Mouse (Mus musculus): ENCODE results near the gene Gbgt1. TPM values are rescaled to one million over a fixed set of nuclear protein-coding genes. Genes with fewer than 3 reads are reported as not detected.
"Not testable (repeated sequence)": the region's sequence is repeated elsewhere in the genome, so short reads cannot be mapped to it uniquely, and the experiment has no call there.

The Gbgt1 gene
- polyA plus RNA-seq, 1 experiment = 2.5 TPM

GRCm38 (mm10) chr2:28465836-28466518 lies 30.7 kb upstream of the Gbgt1 start, which contains the start of gene 1700007K13Rik:
Gene 1700007K13Rik (minus strand): TSS chr2:28466332.
- DNase-seq = peak; percentile 74
- no peaks in the 10 kb centered on the region; the same call in 1 of the 2 replicates for H3K27me3 ChIP-seq (ENCODE audit: control insufficient read depth, insufficient read depth, low read length)
- WGBS = 4% methylated on average over 25 of the region's 25 CpGs
- H3K4me3 ChIP-seq (ENCODE audit: control insufficient read depth, insufficient read depth, low read length) = no peak within 1 kb of the TSS
- H3K4me1 ChIP-seq (replicated peaks; ENCODE audit: control insufficient read depth, insufficient read depth, low read length) = peaks cover 19% of the 10 kb centered on the region
- peaks cover 9% of the 10 kb centered on the region for H3K36me3 ChIP-seq (ENCODE audit: control insufficient read depth, insufficient read depth, low read length)
- TF ChIP-seq CTCF (IDR thresholded peaks at IDR 0.05; ENCODE audit: borderline replicate concordance, control insufficient read depth, extremely low read depth, insufficient read depth, low read length, poor library complexity) (no peak), POLR2A (IDR thresholded peaks at IDR 0.05; ENCODE audit: control insufficient read depth, extremely low read depth, insufficient read depth, low read length, poor library complexity) (no peak)
- H3K27ac ChIP-seq (ENCODE audit: control insufficient read depth, insufficient read depth, low read length) = no peak within 1 kb of the TSS

DNA sequence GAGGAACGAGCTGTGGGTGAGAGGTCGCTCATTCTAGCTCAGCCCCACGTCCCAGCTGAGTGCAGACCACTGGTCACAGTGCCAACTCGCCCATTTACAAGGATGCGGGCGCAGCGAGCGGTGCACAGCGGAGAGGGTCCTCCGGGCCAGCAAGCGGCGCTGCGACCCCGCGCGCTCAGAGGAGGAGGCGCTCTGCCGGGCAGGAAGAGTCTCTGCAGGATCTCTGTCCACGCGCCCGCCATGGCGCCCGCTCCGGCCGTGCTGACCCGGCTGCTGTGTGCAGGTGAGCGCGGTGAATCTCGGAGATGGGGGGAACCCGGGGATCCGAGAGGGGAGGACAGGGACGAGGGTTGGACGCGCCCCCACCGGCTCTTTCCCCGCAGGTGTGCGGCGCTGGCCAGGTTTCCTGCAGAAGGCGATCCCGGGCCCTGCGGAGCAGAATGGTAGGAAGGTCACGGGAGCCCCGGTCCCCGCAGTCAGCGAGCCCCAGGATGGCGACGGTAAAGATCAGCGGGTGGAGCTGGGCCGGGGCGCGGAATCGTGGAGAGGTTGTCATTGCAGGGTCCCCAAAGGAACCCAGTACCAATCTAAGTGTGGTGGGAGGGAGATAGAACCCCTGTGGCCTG lies 28.7 kb upstream of the Gbgt1 start, which contains the start of gene Mrps2:
Mrps2 (plus strand) TSS at position 207 of the 626 bp plus-strand sequence.
- no peak within 1 kb of the TSS for H3K27ac ChIP-seq (ENCODE audit: control insufficient read depth, insufficient read depth, low read length)
- H3K4me1 ChIP-seq (replicated peaks; ENCODE audit: control insufficient read depth, insufficient read depth, low read length) = peaks cover 19% of the 10 kb centered on the region
- under 1% methylated on average over 52 of the region's 52 CpGs for WGBS
- peak; percentile 81 for DNase-seq
- TF ChIP-seq CTCF (IDR thresholded peaks at IDR 0.05; ENCODE audit: borderline replicate concordance, control insufficient read depth, extremely low read depth, insufficient read depth, low read length, poor library complexity) (peak; percentile 96), POLR2A (IDR thresholded peaks at IDR 0.05; ENCODE audit: control insufficient read depth, extremely low read depth, insufficient read depth, low read length, poor library complexity) (peak; percentile 55; the same call in 1 of the 2 replicates)
- no peaks in the 10 kb centered on the region; the same call in 1 of the 2 replicates for H3K27me3 ChIP-seq (ENCODE audit: control insufficient read depth, insufficient read depth, low read length)
- peak within 1 kb of the TSS; percentile 67 for H3K4me3 ChIP-seq (ENCODE audit: control insufficient read depth, insufficient read depth, low read length)
- peaks cover 9% of the 10 kb centered on the region for H3K36me3 ChIP-seq (ENCODE audit: control insufficient read depth, insufficient read depth, low read length)

- Histone ChIP-seq H3K4me3 (ENCODE audit: control insufficient read depth, insufficient read depth, low read length) (peak overlapping the region; percentile 67), H3K27ac (ENCODE audit: control insufficient read depth, insufficient read depth, low read length) (no peak overlapping the region), H3K27me3 (ENCODE audit: control insufficient read depth, insufficient read depth, low read length) (no peaks in the 10 kb centered on the region; the same call in 1 of the 2 replicates), H3K36me3 (ENCODE audit: control insufficient read depth, insufficient read depth, low read length) (peaks cover 9% of the 10 kb centered on the region), H3K4me1 (replicated peaks; ENCODE audit: control insufficient read depth, insufficient read depth, low read length) (peaks cover 19% of the 10 kb centered on the region)
- no peak for TF ChIP-seq CTCF (IDR thresholded peaks at IDR 0.05; ENCODE audit: borderline replicate concordance, control insufficient read depth, extremely low read depth, insufficient read depth, low read length, poor library complexity)
- no peak for TF ChIP-seq POLR2A (IDR thresholded peaks at IDR 0.05; ENCODE audit: control insufficient read depth, extremely low read depth, insufficient read depth, low read length, poor library complexity)
- no peak for DNase-seq
- WGBS = 58% methylated on average over 18 of the region's 18 CpGs
Observed at GRCm38 (mm10) chr2:28468486-28469225, 28.0 kb upstream of the Gbgt1 start.

- H3K36me3 ChIP-seq (ENCODE audit: control insufficient read depth, insufficient read depth, low read length) = peaks cover 9% of the 10 kb centered on the region
- H3K27ac ChIP-seq (ENCODE audit: control insufficient read depth, insufficient read depth, low read length) = no peak overlapping the region
- WGBS = 98% methylated on average over 14 of the region's 14 CpGs
- DNase-seq = no peak
- H3K4me3 ChIP-seq (ENCODE audit: control insufficient read depth, insufficient read depth, low read length) = no peak overlapping the region
- no peaks in the 10 kb centered on the region; the same call in 1 of the 2 replicates for H3K27me3 ChIP-seq (ENCODE audit: control insufficient read depth, insufficient read depth, low read length)
- TF ChIP-seq POLR2A (IDR thresholded peaks at IDR 0.05; ENCODE audit: control insufficient read depth, extremely low read depth, insufficient read depth, low read length, poor library complexity) (no peak), CTCF (IDR thresholded peaks at IDR 0.05; ENCODE audit: borderline replicate concordance, control insufficient read depth, extremely low read depth, insufficient read depth, low read length, poor library complexity) (no peak)
- peaks cover 19% of the 10 kb centered on the region for H3K4me1 ChIP-seq (replicated peaks; ENCODE audit: control insufficient read depth, insufficient read depth, low read length)
Observed at GRCm38 (mm10) chr2:28469461-28469860, 27.2 kb upstream of the Gbgt1 start.

GRCm38 (mm10) chr2:28470591-28470990 lies 26.1 kb upstream of the Gbgt1 start:
- H3K36me3 ChIP-seq (ENCODE audit: control insufficient read depth, insufficient read depth, low read length) = peaks cover 9% of the 10 kb centered on the region
- TF ChIP-seq POLR2A (IDR thresholded peaks at IDR 0.05; ENCODE audit: control insufficient read depth, extremely low read depth, insufficient read depth, low read length, poor library complexity) (no peak), CTCF (IDR thresholded peaks at IDR 0.05; ENCODE audit: borderline replicate concordance, control insufficient read depth, extremely low read depth, insufficient read depth, low read length, poor library complexity) (no peak)
- DNase-seq = no peak
- H3K4me3 ChIP-seq (ENCODE audit: control insufficient read depth, insufficient read depth, low read length) = no peak overlapping the region
- 97% methylated on average over 2 of the region's 2 CpGs for WGBS
- H3K4me1 ChIP-seq (replicated peaks; ENCODE audit: control insufficient read depth, insufficient read depth, low read length) = peaks cover 19% of the 10 kb centered on the region
- H3K27ac ChIP-seq (ENCODE audit: control insufficient read depth, insufficient read depth, low read length) = no peak overlapping the region
- H3K27me3 ChIP-seq (ENCODE audit: control insufficient read depth, insufficient read depth, low read length) = no peaks in the 10 kb centered on the region

DNA sequence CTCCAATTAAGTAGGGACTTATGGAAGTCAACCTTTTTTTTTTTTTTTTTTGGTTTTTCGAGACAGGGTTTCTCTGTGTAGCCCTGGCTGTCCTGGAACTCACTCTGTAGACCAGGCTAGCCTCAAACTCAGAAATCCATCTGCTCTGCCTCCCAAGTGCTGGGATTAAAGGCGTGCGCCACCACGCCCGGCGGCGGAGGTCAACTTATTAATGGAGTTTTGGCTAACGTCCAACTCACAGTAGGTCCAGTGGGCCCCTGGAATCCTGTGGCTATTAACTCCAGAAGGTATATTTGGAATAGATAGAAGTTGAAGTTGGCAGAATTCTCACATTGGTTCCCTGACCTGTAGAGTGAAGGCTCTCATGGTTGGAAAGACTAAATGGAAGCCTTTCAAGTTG lies 24.7 kb upstream of the Gbgt1 start:
- H3K27me3 ChIP-seq (ENCODE audit: control insufficient read depth, insufficient read depth, low read length); H3K27ac ChIP-seq (ENCODE audit: control insufficient read depth, insufficient read depth, low read length); DNase-seq; H3K4me3 ChIP-seq (ENCODE audit: control insufficient read depth, insufficient read depth, low read length); H3K36me3 ChIP-seq (ENCODE audit: control insufficient read depth, insufficient read depth, low read length): not testable (repeated sequence)
- H3K4me1 ChIP-seq (replicated peaks; ENCODE audit: control insufficient read depth, insufficient read depth, low read length) = peaks cover 14% of the 10 kb centered on the region
- 96% methylated on average over 8 of the region's 8 CpGs for WGBS

GRCm38 (mm10) chr2:28477993-28478392 lies 18.7 kb upstream of the Gbgt1 start:
- WGBS = 94% methylated on average over 5 of the region's 5 CpGs
- H3K27me3 ChIP-seq (ENCODE audit: control insufficient read depth, insufficient read depth, low read length); H3K36me3 ChIP-seq (ENCODE audit: control insufficient read depth, insufficient read depth, low read length); DNase-seq; H3K27ac ChIP-seq (ENCODE audit: control insufficient read depth, insufficient read depth, low read length); H3K4me3 ChIP-seq (ENCODE audit: control insufficient read depth, insufficient read depth, low read length); H3K4me1 ChIP-seq (replicated peaks; ENCODE audit: control insufficient read depth, insufficient read depth, low read length): not testable (repeated sequence)

Data from thymus, adult 2 months (tissue).